Mouse (Mus musculus): ENCODE results near the gene Nlrc5.

DNA sequence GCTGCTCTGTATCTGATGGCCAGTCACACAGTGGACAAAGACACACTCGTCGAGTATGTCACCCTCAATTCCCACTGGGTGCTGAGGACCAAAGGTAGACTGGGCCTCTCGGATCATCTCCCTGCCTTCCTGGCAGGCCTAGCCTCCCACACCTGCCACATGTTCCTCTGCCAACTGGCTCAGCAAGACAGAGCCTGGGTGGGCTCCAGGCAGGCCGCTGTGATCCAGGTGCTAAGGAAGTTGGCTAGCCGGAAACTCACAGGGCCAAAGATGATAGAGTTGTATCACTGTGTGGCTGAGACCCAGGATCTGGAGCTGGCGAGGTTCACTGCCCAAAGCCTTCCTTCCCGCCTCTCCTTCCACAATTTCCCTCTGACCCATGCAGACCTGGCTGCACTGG is 42.7 kb downstream of the Nlrc5 start:
- no peak for TF ChIP-seq CTCF (IDR thresholded peaks at IDR 0.05; ENCODE audit: low read depth, low read length)
- no peak for TF ChIP-seq POLR2A (IDR thresholded peaks at IDR 0.05; ENCODE audit: extremely low read depth, insufficient read depth, low read length)

All from liver, adult 2 months (tissue).